Mouse (Mus musculus) MEL (cell line): Measurements from ENCODE around the gene Apbb1ip.
A peak's percentile ranks its signal among the peaks of the same experiment; 100 is the strongest.

Source experiments
- CTCF ChIP-seq, 3 experiments: IDR thresholded peaks in 2 of 3; conservative IDR thresholded peaks in 1 of 3; 2 replicates each; pipeline ENCODE4 v1.5.1; 2011 to 2012; ENCODE audit warnings: low read length in 3 of 3, low read depth in 2 of 3, mild to moderate bottlenecking in 2 of 3, improper control_type of control experiment in 1 of 3, inconsistent platforms in 1 of 3, mixed read lengths in 1 of 3, moderate library complexity in 1 of 3; ENCODE audit not compliant: control insufficient read depth in 1 of 3, insufficient read depth in 1 of 3, poor library complexity in 1 of 3, severe bottlenecking in 1 of 3
- EP300 ChIP-seq, 2 experiments: IDR thresholded peaks; 2 replicates each; pipeline ENCODE4 v1.6.1; 2011; ENCODE audit warnings: improper control_type of control experiment in 2 of 2, low read length in 2 of 2, low read depth in 1 of 2, mild to moderate bottlenecking in 1 of 2
- GATA1 ChIP-seq: IDR thresholded peaks from 2 replicates; pipeline ENCODE4 v1.6.1; 2011; ENCODE audit warnings: low read depth, low read length, improper control_type of control experiment
- HCFC1 ChIP-seq: IDR thresholded peaks from 2 replicates; pipeline ENCODE4 v1.6.1; 2012; ENCODE audit warnings: low read depth, mild to moderate bottlenecking, inconsistent platforms, low read length, improper control_type of control experiment, moderate library complexity
- NELFE ChIP-seq: IDR thresholded peaks from 2 replicates; pipeline ENCODE4 v1.6.1; 2011; ENCODE audit warnings: low read depth, low read length, improper control_type of control experiment
- NRF1 ChIP-seq: IDR thresholded peaks from 2 replicates; pipeline ENCODE4 v1.6.1; 2014; ENCODE audit warnings: low read depth, mild to moderate bottlenecking, inconsistent platforms, low read length, improper control_type of control experiment, moderate library complexity; ENCODE audit not compliant: poor library complexity, insufficient read depth, severe bottlenecking
- SIN3A ChIP-seq: IDR thresholded peaks from 2 replicates; pipeline ENCODE4 v1.6.1; 2012; ENCODE audit warnings: low read length, improper control_type of control experiment, inconsistent platforms
- TAL1 ChIP-seq: IDR thresholded peaks from 2 replicates; pipeline ENCODE4 v1.6.1; 2012; ENCODE audit warnings: mild to moderate bottlenecking, inconsistent platforms, low read length, moderate library complexity, mixed read lengths

GRCm38 (mm10) chr2:22758310-22758972 lies 15.5 kb upstream of the Apbb1ip start:
- TF ChIP-seq NELFE (no peak), NRF1 (no peak), CTCF (IDR thresholded peaks at IDR 0.05 in 2 of 3, conservative IDR thresholded peaks at IDR 0.05 in 1 of 3; ENCODE audit: control insufficient read depth in 1 of 3, insufficient read depth in 1 of 3, low read depth in 2 of 3, low read length in 3 of 3, poor library complexity in 1 of 3, severe bottlenecking in 1 of 3) (peak; percentile 58 to 85 (median 69)), GATA1 (no peak), EP300 (IDR thresholded peaks at IDR 0.05; ENCODE audit: low read depth in 1 of 2, low read length in 2 of 2) (no peak), HCFC1 (no peak), SIN3A (no peak), TAL1 (no peak)
